Mouse (Mus musculus) lung, embryonic 16.5 days (tissue): Measurements from ENCODE around the gene Rhox4g. TPM values are rescaled to one million over a fixed set of nuclear protein-coding genes. Genes with fewer than 3 reads are reported as not detected.
"Not testable (repeated sequence)": the region's sequence is repeated elsewhere in the genome, so short reads cannot be mapped to it uniquely, and the experiment has no call there.

Source experiments
- ATAC-seq: fragments of 200-750 bp; cut with Nextera tagmentation; 2 replicates; pipeline ENCODE4 v1.8.0; 2017; ENCODE audit warnings: low read depth, mild to moderate bottlenecking, moderate library complexity
- H3K27ac ChIP-seq: fragments of 300-500 bp; sonication (generic); 2 replicates; pipeline ENCODE4 v1.5.1; 2014; ENCODE audit warnings: mild to moderate bottlenecking, control low read depth, low read length
- H3K27me3 ChIP-seq: fragments of 300-500 bp; sonication (generic); 2 replicates; pipeline ENCODE4 v1.6.1; 2014; ENCODE audit warnings: low read depth, low read length, mixed read lengths; ENCODE audit not compliant: control insufficient read depth, insufficient read depth
- H3K36me3 ChIP-seq: fragments of 300-500 bp; sonication (generic); 2 replicates; pipeline ENCODE4 v1.6.1; 2014; ENCODE audit warnings: low read length; ENCODE audit not compliant: control insufficient read depth, insufficient read depth
- H3K4me1 ChIP-seq: fragments of 300-500 bp; sonication (generic); replicated peaks from 2 replicates; pipeline ENCODE4 v1.6.1; 2014; ENCODE audit warnings: low read length, mixed read lengths; ENCODE audit not compliant: control insufficient read depth, insufficient read depth
- H3K4me2 ChIP-seq: fragments of 300-500 bp; sonication (generic); 2 replicates; pipeline ENCODE4 v1.6.1; 2014; ENCODE audit warnings: low read depth, low read length, control low read depth
- H3K4me3 ChIP-seq: fragments of 300-500 bp; sonication (generic); 2 replicates; pipeline ENCODE4 v1.5.1; 2014; ENCODE audit warnings: mild to moderate bottlenecking, low read length, control low read depth
- H3K9ac ChIP-seq: fragments of 300-500 bp; sonication (generic); 2 replicates; pipeline ENCODE4 v1.6.1; 2014; ENCODE audit warnings: low read length, control low read depth
- H3K9me3 ChIP-seq: fragments of 300-500 bp; sonication (generic); 2 replicates; pipeline ENCODE4 v1.6.1; 2016; ENCODE audit warnings: low read length; ENCODE audit not compliant: control insufficient read depth
- WGBS: fragments of 180-500 bp; shearing (Covaris S2); extraction: QIAGEN DNeasy Blood & Tissue Kit; methylation state at CpG from one replicate; pipeline ENCODE4 v1.1.7; 2014; 5-methylcytosine and 5-hydroxymethylcytosine counted together
- polyA plus RNA-seq: library from polyadenylated mRNA; unstranded; fragments of >200 nt; fragmentation: Nextera tagmentation; extraction: Ambion mirVana; gene quantifications from 2 replicates; pipeline ENCODE4 v1.2.1, GENCODE M21; 2015

Rhox4g gene
- not detected in 2 replicates for polyA plus RNA-seq

- not testable (repeated sequence) for H3K4me3 ChIP-seq, H3K9me3 ChIP-seq, H3K9ac ChIP-seq, H3K27me3 ChIP-seq, H3K4me2 ChIP-seq, H3K36me3 ChIP-seq, H3K27ac ChIP-seq, ATAC-seq, H3K4me1 ChIP-seq
- 86% methylated on average over 16 of the region's 20 CpGs for WGBS
Measured at GRCm38 (mm10) chrX:37651227-37651626, at the start of gene Rhox4g. Rhox4g (minus strand) TSS chrX:37651327.

DNA sequence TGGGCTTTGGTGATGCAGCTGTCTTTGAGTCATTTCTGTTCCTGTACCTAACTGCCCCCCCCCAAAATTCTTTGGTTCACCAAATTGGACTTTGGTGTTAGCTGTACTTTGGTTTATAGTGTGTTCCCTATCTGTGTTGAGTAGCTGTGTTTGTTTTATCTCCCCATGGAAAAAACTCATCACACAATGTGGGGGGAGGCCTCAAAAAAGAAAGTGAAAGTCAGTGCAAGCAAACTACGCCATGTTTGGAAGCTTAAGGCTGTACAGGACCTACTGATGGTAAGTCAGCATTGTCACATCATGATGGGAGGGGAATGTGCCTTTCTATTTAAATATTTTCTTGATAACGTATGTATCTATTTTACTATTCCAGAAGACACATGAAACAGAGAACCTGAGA lies 41.1 kb upstream of the Rhox4g start:
- H3K4me3 ChIP-seq = no peak overlapping the region
- no peaks in the 10 kb centered on the region for H3K36me3 ChIP-seq
- no peaks in the 10 kb centered on the region for H3K27me3 ChIP-seq
- no peak overlapping the region for H3K4me2 ChIP-seq
- WGBS = 57% methylated on average over 2 of the region's 2 CpGs
- H3K9me3 ChIP-seq = no peaks in the 10 kb centered on the region
- H3K9ac ChIP-seq = no peak overlapping the region
- no peaks in the 10 kb centered on the region for H3K4me1 ChIP-seq
- H3K27ac ChIP-seq = no peak overlapping the region
- ATAC-seq = no peak

DNA sequence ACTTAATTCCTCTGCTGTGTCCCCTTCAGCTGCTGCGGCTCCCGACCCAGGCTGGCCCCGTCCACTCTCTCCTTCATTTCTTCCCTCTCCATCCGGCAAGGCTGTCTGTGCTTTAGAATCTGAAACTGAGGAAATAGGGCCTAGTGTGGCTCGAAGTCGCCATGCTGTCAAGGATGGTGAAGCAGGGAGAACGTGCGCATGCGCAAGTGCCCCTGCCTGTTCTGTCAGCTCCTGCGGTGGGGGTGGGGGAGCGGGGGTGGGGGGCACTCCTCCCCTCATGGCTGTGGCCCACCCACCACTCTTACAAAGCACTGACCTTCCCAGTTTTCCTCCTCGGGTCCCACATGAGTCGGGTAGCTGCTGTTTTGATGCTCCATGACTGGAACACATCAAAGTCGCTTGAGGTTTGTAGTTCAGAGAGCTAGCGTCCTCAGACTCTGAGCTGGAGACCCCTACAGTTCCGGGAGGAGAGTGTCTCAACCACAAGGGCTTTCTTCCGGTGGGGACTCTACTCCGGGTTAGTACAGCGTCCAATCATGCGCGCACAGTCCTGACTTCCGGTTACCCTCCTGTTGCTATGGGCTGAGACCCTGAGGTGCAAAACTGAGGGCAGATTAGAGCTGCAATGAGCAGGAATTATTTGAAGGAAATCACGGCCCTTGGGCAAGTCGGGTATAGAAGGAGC lies 32.0 kb upstream of the Rhox4g start:
- Histone ChIP-seq H3K9me3 (peaks cover 3% of the 10 kb centered on the region; the same call in 1 of the 2 replicates), H3K36me3 (no peaks in the 10 kb centered on the region), H3K27ac (no peak overlapping the region), H3K27me3 (no peaks in the 10 kb centered on the region), H3K4me1 (no peaks in the 10 kb centered on the region), H3K4me2 (no peak overlapping the region), H3K4me3 (no peak overlapping the region), H3K9ac (no peak overlapping the region)
- 82% methylated on average over 24 of the region's 24 CpGs for WGBS
- no peak for ATAC-seq

GRCm38 (mm10) chrX:37673177-37673576 lies 22.1 kb upstream of the Rhox4g start, which contains the start of gene Rhox2h:
Rhox2h (minus strand) TSS chrX:37673277.
- not testable (repeated sequence) for H3K4me2 ChIP-seq, H3K9me3 ChIP-seq, H3K4me1 ChIP-seq, H3K27me3 ChIP-seq, H3K36me3 ChIP-seq, H3K4me3 ChIP-seq, ATAC-seq, H3K9ac ChIP-seq, H3K27ac ChIP-seq
- 90% methylated on average over 8 of the region's 8 CpGs for WGBS

GRCm38 (mm10) chrX:37668664-37669063 lies 17.5 kb upstream of the Rhox4g start, which contains the start of gene Rhox3h:
Rhox3h (minus strand) TSS chrX:37668764.
- not testable (repeated sequence) for H3K27ac ChIP-seq, H3K36me3 ChIP-seq, H3K4me1 ChIP-seq, ATAC-seq, H3K4me2 ChIP-seq, H3K4me3 ChIP-seq, H3K9ac ChIP-seq, H3K9me3 ChIP-seq, H3K27me3 ChIP-seq
- WGBS = 83% methylated on average over 1 of the region's 3 CpGs

DNA sequence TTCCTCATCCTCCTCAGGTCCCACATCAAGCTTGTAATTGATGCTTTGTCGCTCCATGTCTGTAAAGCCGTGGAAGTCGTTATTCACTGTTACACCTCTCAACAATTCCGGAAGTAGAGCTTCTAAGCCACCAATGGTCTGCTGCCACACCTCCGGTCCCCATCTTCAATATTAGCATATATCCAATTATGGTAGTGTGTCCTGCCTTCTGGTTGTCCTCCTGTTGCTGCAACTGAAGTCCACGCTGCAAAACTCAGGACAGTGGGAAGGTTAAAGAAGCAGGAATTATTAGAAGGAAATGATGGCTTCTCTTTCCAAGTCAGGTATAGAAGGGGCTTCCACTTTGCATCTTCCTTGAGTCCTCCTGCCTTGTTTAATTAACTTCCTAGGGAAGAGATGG lies 7.8 kb downstream of the Rhox4g start, which contains the start of gene Rhox2g:
Gene Rhox2g (minus strand): TSS at position 101 of the 400 bp plus-strand sequence.
- H3K4me2 ChIP-seq, H3K4me3 ChIP-seq, H3K4me1 ChIP-seq, ATAC-seq, H3K9me3 ChIP-seq, H3K9ac ChIP-seq, H3K36me3 ChIP-seq, H3K27ac ChIP-seq, H3K27me3 ChIP-seq: not testable (repeated sequence)
- 90% methylated on average over 6 of the region's 6 CpGs for WGBS

DNA sequence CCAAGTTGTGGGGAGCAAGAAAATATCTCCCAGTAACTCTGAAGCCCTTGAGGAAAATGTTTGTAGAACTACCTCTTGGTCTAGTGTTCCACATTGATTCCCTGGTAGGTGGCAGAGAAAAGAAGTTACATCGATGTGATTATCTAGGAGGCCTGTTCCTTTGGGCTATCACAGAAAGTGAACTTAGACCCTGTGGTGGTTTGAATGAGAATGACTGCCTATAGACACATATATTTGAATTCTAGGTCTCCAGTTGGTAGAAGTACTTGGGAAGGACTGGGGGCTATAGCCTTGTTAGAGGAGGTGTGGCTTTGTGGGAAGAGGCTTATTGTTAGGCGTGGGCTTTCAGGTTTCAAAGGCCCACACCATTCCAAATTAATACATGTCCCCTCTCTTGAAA lies 22.6 kb downstream of the Rhox4g start, which contains the start of gene Rhox3g:
Gene Rhox3g (minus strand): TSS at position 101 of the 400 bp plus-strand sequence.
- not testable (repeated sequence) for H3K36me3 ChIP-seq, H3K27ac ChIP-seq, H3K27me3 ChIP-seq, H3K9me3 ChIP-seq, H3K9ac ChIP-seq, ATAC-seq, H3K4me1 ChIP-seq, H3K4me2 ChIP-seq, H3K4me3 ChIP-seq
- 80% methylated on average over 2 of the region's 2 CpGs for WGBS

DNA sequence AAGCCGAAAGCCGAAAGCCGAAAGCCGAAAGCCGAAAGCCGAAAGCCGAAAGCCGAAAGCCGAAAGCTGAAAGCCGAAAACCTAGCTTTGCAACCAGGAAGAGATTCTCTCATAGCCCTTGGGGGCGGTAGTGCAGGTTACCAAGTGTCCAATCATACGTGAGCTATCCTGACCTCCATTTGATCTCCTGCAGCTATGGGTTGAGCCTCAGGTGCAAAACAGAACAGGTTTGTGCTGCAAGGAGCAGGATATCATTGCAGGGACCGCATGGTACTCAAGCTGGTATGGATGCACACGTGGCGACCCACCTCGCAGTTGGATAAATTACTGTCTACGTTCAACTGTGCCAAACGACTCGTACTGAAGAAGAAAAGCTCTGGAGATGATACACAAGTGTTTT lies 43.5 kb downstream of the Rhox4g start, which contains the start of gene Rhox4f:
Gene Rhox4f (minus strand): TSS at position 101 of the 400 bp plus-strand sequence.
- not testable (repeated sequence) for H3K36me3 ChIP-seq, ATAC-seq, H3K27me3 ChIP-seq, H3K27ac ChIP-seq, H3K4me2 ChIP-seq, H3K4me3 ChIP-seq, H3K4me1 ChIP-seq, H3K9ac ChIP-seq, H3K9me3 ChIP-seq
- WGBS = 96% methylated on average over 15 of the region's 19 CpGs
